Mouse (Mus musculus): ENCODE results near the gene Tmem18. TPM values are rescaled to one million over a fixed set of nuclear protein-coding genes. Genes with fewer than 3 reads are reported as not detected.

The Tmem18 gene
- polyA plus RNA-seq, 1 experiment: 4.7 TPM

DNA sequence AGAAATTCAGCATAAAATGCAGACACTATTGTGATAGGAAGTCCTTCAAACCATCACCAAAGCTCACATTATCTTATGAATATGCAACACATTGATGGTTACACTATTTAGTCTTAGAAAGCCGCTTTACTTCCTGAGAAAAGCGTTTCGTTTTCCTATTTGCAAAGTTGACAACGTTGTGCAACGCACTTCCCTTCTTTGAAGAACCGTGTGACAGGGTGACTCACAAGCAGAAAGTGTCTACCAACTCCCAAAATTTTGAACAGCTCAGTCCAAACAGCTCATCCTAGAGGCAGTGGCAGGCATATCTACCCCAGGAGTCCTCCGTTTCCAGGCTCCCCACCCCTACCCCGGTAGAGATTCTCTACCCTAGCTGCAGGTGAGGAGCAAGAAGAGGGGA lies 22.5 kb downstream of the Tmem18 start:
- H3K4me3 ChIP-seq (replicated peaks; ENCODE audit: control insufficient read depth, low read depth, low read length): no peak overlapping the region
- no peaks in the 10 kb centered on the region; the same call in 1 of the 2 replicates for H3K4me1 ChIP-seq (ENCODE audit: control insufficient read depth, insufficient read depth, low read length)
- TF ChIP-seq CTCF (IDR thresholded peaks at IDR 0.05; ENCODE audit: control insufficient read depth, insufficient read depth, low read length) (no peak), POLR2A (IDR thresholded peaks at IDR 0.05; ENCODE audit: borderline replicate concordance, control insufficient read depth, low read depth, low read length) (no peak)
- WGBS: 26% methylated on average over 8 of the region's 8 CpGs
- H3K27ac ChIP-seq (ENCODE audit: control insufficient read depth, insufficient read depth, low read depth, low read length, poor library complexity): no peak overlapping the region

GRCm38 (mm10) chr12:30618425-30618824 lies 34.2 kb downstream of the Tmem18 start:
- no peak overlapping the region for H3K27ac ChIP-seq (ENCODE audit: control insufficient read depth, insufficient read depth, low read depth, low read length, poor library complexity)
- no peak for TF ChIP-seq CTCF (IDR thresholded peaks at IDR 0.05; ENCODE audit: control insufficient read depth, insufficient read depth, low read length)
- no peak for TF ChIP-seq POLR2A (IDR thresholded peaks at IDR 0.05; ENCODE audit: borderline replicate concordance, control insufficient read depth, low read depth, low read length)
- 65% methylated on average over 8 of the region's 8 CpGs for WGBS
- H3K4me3 ChIP-seq (replicated peaks; ENCODE audit: control insufficient read depth, low read depth, low read length): no peak overlapping the region
- H3K4me1 ChIP-seq (ENCODE audit: control insufficient read depth, insufficient read depth, low read length): no peaks in the 10 kb centered on the region

DNA sequence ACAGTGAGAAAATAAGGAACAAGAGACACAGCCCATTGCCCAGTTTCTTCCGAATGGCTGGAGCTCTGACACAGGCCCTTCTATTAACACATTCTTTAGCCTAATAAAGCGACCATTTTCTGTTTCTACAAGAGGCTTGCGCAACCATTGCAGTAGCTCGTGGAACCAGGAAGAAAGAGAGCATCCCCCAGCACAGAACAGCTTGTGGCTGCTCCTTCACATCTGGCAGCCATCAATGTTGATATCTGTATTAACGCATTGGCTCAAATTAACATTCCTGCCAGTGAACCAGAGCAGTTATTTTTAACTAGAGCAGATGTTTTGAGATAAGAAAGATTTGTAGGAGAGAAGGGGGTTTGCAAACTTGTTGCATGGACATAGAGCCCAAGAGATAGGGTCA lies 44.2 kb downstream of the Tmem18 start:
- no peak overlapping the region for H3K4me3 ChIP-seq (replicated peaks; ENCODE audit: control insufficient read depth, low read depth, low read length)
- no peaks in the 10 kb centered on the region for H3K4me1 ChIP-seq (ENCODE audit: control insufficient read depth, insufficient read depth, low read length)
- H3K27ac ChIP-seq (ENCODE audit: control insufficient read depth, insufficient read depth, low read depth, low read length, poor library complexity): no peak overlapping the region
- no peak for TF ChIP-seq CTCF (IDR thresholded peaks at IDR 0.05; ENCODE audit: control insufficient read depth, insufficient read depth, low read length)
- 64% methylated on average over 5 of the region's 5 CpGs for WGBS

DNA sequence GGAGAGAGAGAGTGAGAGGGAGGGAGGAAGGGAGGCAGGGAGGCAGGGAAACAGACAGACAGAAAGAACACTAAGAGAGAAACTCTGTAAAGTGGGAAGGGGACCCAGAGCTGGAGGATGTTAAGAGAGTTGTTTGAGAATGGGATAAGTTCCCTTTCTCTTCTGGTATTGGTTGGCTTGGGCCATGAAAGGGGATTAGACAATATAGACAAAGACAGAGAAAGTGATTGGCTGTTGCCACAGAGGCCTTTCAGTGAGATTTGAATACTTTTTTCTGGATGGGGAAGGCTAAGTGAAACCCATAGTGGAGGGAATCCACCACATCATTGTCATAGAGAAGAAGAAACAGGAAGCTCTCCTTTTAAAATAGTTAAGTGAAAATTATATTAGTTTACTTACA lies 50.3 kb downstream of the Tmem18 start:
- TF ChIP-seq POLR2A (IDR thresholded peaks at IDR 0.05; ENCODE audit: borderline replicate concordance, control insufficient read depth, low read depth, low read length): no peak
- TF ChIP-seq CTCF (IDR thresholded peaks at IDR 0.05; ENCODE audit: control insufficient read depth, insufficient read depth, low read length): no peak

More for the DNA sequence above, 50.3 kb downstream of the Tmem18 start:
- Histone ChIP-seq H3K4me3 (replicated peaks; ENCODE audit: control insufficient read depth, low read depth, low read length) (no peak overlapping the region), H3K27ac (ENCODE audit: control insufficient read depth, insufficient read depth, low read depth, low read length, poor library complexity) (no peak overlapping the region), H3K4me1 (ENCODE audit: control insufficient read depth, insufficient read depth, low read length) (no peaks in the 10 kb centered on the region)

Other genes with a start within 250 kb of the Tmem18 start
- gene Sntg2, start 211.1 kb upstream of the Tmem18 start, polyA plus RNA-seq (2011; ENCODE audit: insufficient read depth, insufficient read length, low replicate concordance, missing spikeins): not detected in 2 replicates